Mouse (Mus musculus) olfactory bulb, adult 2 months (tissue): ENCODE data around the gene Elmod2.

Experiments used
- CTCF ChIP-seq: fragments of 200-500 bp; IDR thresholded peaks from 2 replicates; pipeline ENCODE4 v1.5.1; 2012; ENCODE audit warnings: low read depth, mild to moderate bottlenecking, low read length, moderate library complexity; ENCODE audit not compliant: insufficient read depth
- POLR2A ChIP-seq: fragments of 200-500 bp; IDR thresholded peaks from 2 replicates; pipeline ENCODE4 v1.6.1; 2012; ENCODE audit warnings: mild to moderate bottlenecking, low read depth, low read length, moderate library complexity; ENCODE audit not compliant: insufficient read depth

DNA sequence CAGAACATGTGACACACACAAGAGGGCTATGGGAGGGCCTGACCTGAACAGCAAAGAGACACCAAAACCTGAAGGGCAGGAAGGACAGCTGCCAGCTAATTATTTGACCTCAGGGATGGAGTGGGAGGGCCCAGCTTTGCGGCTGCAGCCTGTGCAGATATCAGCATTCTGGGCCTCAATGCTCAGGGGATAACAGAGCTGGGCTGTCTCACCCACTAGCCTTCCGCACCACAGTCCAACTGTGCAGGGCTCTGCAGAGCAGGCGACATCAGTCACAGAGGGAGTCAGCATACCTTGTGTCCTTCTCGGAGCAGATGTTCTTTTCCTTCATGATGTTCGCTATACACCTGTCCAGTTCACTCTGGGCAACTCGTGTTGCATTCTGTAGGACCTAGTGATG lies 9.9 kb downstream of the Elmod2 start:
- TF ChIP-seq CTCF (no peak), POLR2A (no peak)
